Mouse (Mus musculus): ENCODE data around the gene Pak3. TPM values are rescaled to one million over a fixed set of nuclear protein-coding genes. Genes with fewer than 3 reads are reported as not detected.

Gene Pak3
- polyA plus RNA-seq, 1 experiment = not detected

- no peak overlapping the region for H3K27ac ChIP-seq (ENCODE audit: insufficient read depth, low read depth, low read length)
- TF ChIP-seq CTCF (IDR thresholded peaks at IDR 0.05; ENCODE audit: insufficient read depth, low read depth, low read length) (no peak), POLR2A (IDR thresholded peaks at IDR 0.05; ENCODE audit: insufficient read depth, low read depth, low read length) (no peak)
- WGBS = 88% methylated on average over 3 of the region's 3 CpGs
Observed at GRCm38 (mm10) chrX:143725411-143725810, 207.0 kb downstream of the Pak3 start.

GRCm38 (mm10) chrX:143736035-143736434 lies 217.6 kb downstream of the Pak3 start:
- no peak for TF ChIP-seq POLR2A (IDR thresholded peaks at IDR 0.05; ENCODE audit: insufficient read depth, low read depth, low read length)
- no peak for TF ChIP-seq CTCF (IDR thresholded peaks at IDR 0.05; ENCODE audit: insufficient read depth, low read depth, low read length)
- Histone ChIP-seq H3K4me3 (ENCODE audit: insufficient read depth, low read depth, low read length) (no peak overlapping the region), H3K4me1 (ENCODE audit: control insufficient read depth, insufficient read depth, low read length) (no peaks in the 10 kb centered on the region), H3K27ac (ENCODE audit: insufficient read depth, low read depth, low read length) (no peak overlapping the region)
- WGBS = 45% methylated on average over 4 of the region's 4 CpGs

More at GRCm38 (mm10) chrX:143725411-143725810, 207.0 kb downstream of the Pak3 start:
- no peaks in the 10 kb centered on the region for H3K4me1 ChIP-seq (ENCODE audit: control insufficient read depth, insufficient read depth, low read length)
- H3K4me3 ChIP-seq (ENCODE audit: insufficient read depth, low read depth, low read length) = no peak overlapping the region

- no peak overlapping the region for H3K27ac ChIP-seq (ENCODE audit: insufficient read depth, low read depth, low read length)
- 15% methylated on average over 2 of the region's 2 CpGs for WGBS
- no peak for TF ChIP-seq POLR2A (IDR thresholded peaks at IDR 0.05; ENCODE audit: insufficient read depth, low read depth, low read length)
- TF ChIP-seq CTCF (IDR thresholded peaks at IDR 0.05; ENCODE audit: insufficient read depth, low read depth, low read length) = no peak
- H3K4me3 ChIP-seq (ENCODE audit: insufficient read depth, low read depth, low read length) = no peak overlapping the region
- no peaks in the 10 kb centered on the region for H3K4me1 ChIP-seq (ENCODE audit: control insufficient read depth, insufficient read depth, low read length)
Observed at GRCm38 (mm10) chrX:143739171-143739570, 220.8 kb downstream of the Pak3 start.

GRCm38 (mm10) chrX:143762556-143762955 lies 244.2 kb downstream of the Pak3 start:
- H3K4me1 ChIP-seq (ENCODE audit: control insufficient read depth, insufficient read depth, low read length) = no peaks in the 10 kb centered on the region
- WGBS = 79% methylated on average over 3 of the region's 3 CpGs
- TF ChIP-seq CTCF (IDR thresholded peaks at IDR 0.05; ENCODE audit: insufficient read depth, low read depth, low read length) (no peak), POLR2A (IDR thresholded peaks at IDR 0.05; ENCODE audit: insufficient read depth, low read depth, low read length) (no peak)
- H3K4me3 ChIP-seq (ENCODE audit: insufficient read depth, low read depth, low read length) = no peak overlapping the region
- H3K27ac ChIP-seq (ENCODE audit: insufficient read depth, low read depth, low read length) = no peak overlapping the region

GRCm38 (mm10) chrX:143815948-143816347 lies 297.6 kb downstream of the Pak3 start:
- no peak overlapping the region for H3K27ac ChIP-seq (ENCODE audit: insufficient read depth, low read depth, low read length)
- 40% methylated on average over 1 of the region's 1 CpGs for WGBS
- no peak overlapping the region for H3K4me3 ChIP-seq (ENCODE audit: insufficient read depth, low read depth, low read length)
- no peaks in the 10 kb centered on the region for H3K4me1 ChIP-seq (ENCODE audit: control insufficient read depth, insufficient read depth, low read length)
- TF ChIP-seq CTCF (IDR thresholded peaks at IDR 0.05; ENCODE audit: insufficient read depth, low read depth, low read length) (no peak), POLR2A (IDR thresholded peaks at IDR 0.05; ENCODE audit: insufficient read depth, low read depth, low read length) (no peak)

- TF ChIP-seq CTCF (IDR thresholded peaks at IDR 0.05; ENCODE audit: insufficient read depth, low read depth, low read length) (no peak), POLR2A (IDR thresholded peaks at IDR 0.05; ENCODE audit: insufficient read depth, low read depth, low read length) (no peak)
- no peaks in the 10 kb centered on the region for H3K4me1 ChIP-seq (ENCODE audit: control insufficient read depth, insufficient read depth, low read length)
- 93% methylated on average over 2 of the region's 2 CpGs for WGBS
- no peak overlapping the region for H3K4me3 ChIP-seq (ENCODE audit: insufficient read depth, low read depth, low read length)
- H3K27ac ChIP-seq (ENCODE audit: insufficient read depth, low read depth, low read length) = no peak overlapping the region
Observed at GRCm38 (mm10) chrX:143818961-143819360, 300.6 kb downstream of the Pak3 start.

GRCm38 (mm10) chrX:143826521-143826920 lies 308.1 kb downstream of the Pak3 start:
- 70% methylated on average over 4 of the region's 4 CpGs for WGBS
- Histone ChIP-seq H3K27ac (ENCODE audit: insufficient read depth, low read depth, low read length) (no peak overlapping the region), H3K4me3 (ENCODE audit: insufficient read depth, low read depth, low read length) (no peak overlapping the region), H3K4me1 (ENCODE audit: control insufficient read depth, insufficient read depth, low read length) (peaks cover 4% of the 10 kb centered on the region; the same call in 1 of the 2 replicates)
- no peak for TF ChIP-seq POLR2A (IDR thresholded peaks at IDR 0.05; ENCODE audit: insufficient read depth, low read depth, low read length)
- TF ChIP-seq CTCF (IDR thresholded peaks at IDR 0.05; ENCODE audit: insufficient read depth, low read depth, low read length) = no peak

GRCm38 (mm10) chrX:143827212-143827611 lies 308.8 kb downstream of the Pak3 start, which contains the start of gene Capn6:
TSS of gene Capn6 (minus strand) at chrX:143827414.
- H3K27ac ChIP-seq (ENCODE audit: insufficient read depth, low read depth, low read length) = no peak within 1 kb of the TSS
- 31% methylated on average over 4 of the region's 4 CpGs for WGBS

GRCm38 (mm10) chrX:143846637-143847036 lies 328.2 kb downstream of the Pak3 start:
- TF ChIP-seq POLR2A (IDR thresholded peaks at IDR 0.05; ENCODE audit: insufficient read depth, low read depth, low read length) = no peak
- no peak for TF ChIP-seq CTCF (IDR thresholded peaks at IDR 0.05; ENCODE audit: insufficient read depth, low read depth, low read length)
- WGBS = 83% methylated on average over 3 of the region's 3 CpGs
- H3K4me3 ChIP-seq (ENCODE audit: insufficient read depth, low read depth, low read length) = no peak overlapping the region

More at GRCm38 (mm10) chrX:143827212-143827611, 308.8 kb downstream of the Pak3 start, which contains the start of gene Capn6:
- Histone ChIP-seq H3K4me3 (ENCODE audit: insufficient read depth, low read depth, low read length) (no peak within 1 kb of the TSS), H3K4me1 (ENCODE audit: control insufficient read depth, insufficient read depth, low read length) (peaks cover 4% of the 10 kb centered on the region; the same call in 1 of the 2 replicates)
- TF ChIP-seq CTCF (IDR thresholded peaks at IDR 0.05; ENCODE audit: insufficient read depth, low read depth, low read length) = no peak
- TF ChIP-seq POLR2A (IDR thresholded peaks at IDR 0.05; ENCODE audit: insufficient read depth, low read depth, low read length) = no peak

More at GRCm38 (mm10) chrX:143846637-143847036, 328.2 kb downstream of the Pak3 start:
- H3K4me1 ChIP-seq (ENCODE audit: control insufficient read depth, insufficient read depth, low read length) = no peaks in the 10 kb centered on the region
- H3K27ac ChIP-seq (ENCODE audit: insufficient read depth, low read depth, low read length) = no peak overlapping the region

Other genes with a start within 250 kb of the Pak3 start
- not detected in 2 replicates for gene Chrdl1, start 124.3 kb upstream of the Pak3 start, polyA plus RNA-seq (2012; ENCODE audit: insufficient read depth, insufficient read length, low replicate concordance, missing spikeins)

All from olfactory bulb, adult 2 months (tissue).